Mouse (Mus musculus) bone marrow macrophage, adult 2 months (primary cell): ENCODE results near the gene Tead1.

ENCODE experiments used
- CTCF ChIP-seq: IDR thresholded peaks from 2 replicates; pipeline ENCODE4 v1.5.1; 2012; ENCODE audit warnings: low read depth, mild to moderate bottlenecking, low read length, moderate library complexity
- POLR2A ChIP-seq: IDR thresholded peaks from 2 replicates; pipeline ENCODE4 v1.6.1; 2012; ENCODE audit warnings: mild to moderate bottlenecking, low read depth, low read length, borderline replicate concordance

DNA sequence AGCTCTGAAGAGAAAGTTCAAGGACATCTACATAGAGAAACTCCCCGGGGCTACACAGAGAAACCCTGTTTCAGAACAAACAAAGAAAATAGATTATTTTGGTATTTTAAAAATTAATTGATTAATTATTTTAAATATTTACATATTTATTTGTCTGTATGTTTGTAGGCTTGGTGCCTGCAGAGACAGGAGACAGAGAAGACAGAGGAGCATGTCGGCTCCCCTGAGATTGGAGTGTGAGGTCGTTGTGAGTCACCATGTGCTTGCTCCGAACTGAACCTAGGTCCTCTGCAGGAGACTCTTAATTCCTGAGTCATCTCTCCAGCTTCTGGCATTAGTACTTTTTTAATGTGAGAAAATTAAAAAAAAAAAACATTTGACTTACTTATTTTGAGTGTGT, 24.2 kb downstream of the Tead1 start:
- TF ChIP-seq CTCF, result no peak
- TF ChIP-seq POLR2A, result no peak
